Mouse (Mus musculus): ENCODE measurements at regions not wholly inside any gene's neighbourhood (a gene's known extent, or its start where the extent isn't known, plus 50 kb on each side); places are given as distances from the start of the nearest gene placed in this dataset.

DNA sequence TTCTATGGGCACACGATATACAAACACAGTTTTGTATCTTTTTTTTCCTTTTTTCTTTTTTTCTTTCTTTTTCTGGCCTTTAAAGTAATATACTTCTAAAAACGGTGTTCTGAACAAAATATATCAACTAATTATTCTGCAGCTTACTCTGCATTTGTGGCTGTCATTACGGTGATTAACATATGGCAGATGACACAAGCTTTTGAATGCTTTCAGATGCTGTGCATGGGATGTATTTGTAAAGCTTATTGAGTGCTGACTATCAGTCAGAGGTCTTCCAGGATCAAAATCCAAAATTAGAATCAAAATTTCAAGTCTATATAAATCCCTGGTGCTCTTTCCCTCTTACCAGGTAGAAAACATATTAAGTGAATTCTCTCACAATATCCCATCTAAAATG, 853.6 kb downstream of the Stpg2 start:
- no peak for DNase-seq

- DNase-seq = no peak
These were observed 854.1 kb downstream of the Stpg2 start for GRCm38 (mm10) chr3:140059522-140060110.

DNA sequence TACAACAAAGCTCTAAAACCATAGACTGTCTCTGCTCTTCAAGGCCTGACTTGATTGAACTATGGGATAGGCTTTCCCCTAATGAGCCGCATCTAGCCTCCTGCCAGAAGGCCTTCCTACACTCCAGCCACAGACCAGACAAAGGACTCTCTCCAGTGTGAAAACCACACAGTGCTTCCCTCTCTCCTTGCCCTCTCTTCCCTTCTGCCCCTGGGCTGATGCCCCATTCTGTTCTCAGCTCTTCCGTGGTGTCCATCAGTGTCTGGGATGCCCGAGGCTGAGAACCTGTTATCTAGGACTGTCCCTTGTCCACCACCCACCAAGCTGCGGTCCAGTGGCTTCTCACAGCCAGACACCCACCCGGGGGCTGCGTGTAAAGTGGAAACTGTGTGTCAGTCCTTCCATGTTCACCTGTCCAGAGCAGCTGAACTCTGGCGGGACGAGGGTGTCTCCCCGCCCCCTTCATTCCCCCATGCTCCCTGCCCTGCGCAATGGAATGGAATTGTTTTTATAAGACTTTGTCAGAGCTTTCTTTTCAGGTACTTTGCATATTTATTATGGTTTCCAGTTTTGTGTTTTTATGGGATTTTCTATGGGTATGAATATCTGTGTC, 856.4 kb downstream of the Stpg2 start:
- DNase-seq = no peak

DNA sequence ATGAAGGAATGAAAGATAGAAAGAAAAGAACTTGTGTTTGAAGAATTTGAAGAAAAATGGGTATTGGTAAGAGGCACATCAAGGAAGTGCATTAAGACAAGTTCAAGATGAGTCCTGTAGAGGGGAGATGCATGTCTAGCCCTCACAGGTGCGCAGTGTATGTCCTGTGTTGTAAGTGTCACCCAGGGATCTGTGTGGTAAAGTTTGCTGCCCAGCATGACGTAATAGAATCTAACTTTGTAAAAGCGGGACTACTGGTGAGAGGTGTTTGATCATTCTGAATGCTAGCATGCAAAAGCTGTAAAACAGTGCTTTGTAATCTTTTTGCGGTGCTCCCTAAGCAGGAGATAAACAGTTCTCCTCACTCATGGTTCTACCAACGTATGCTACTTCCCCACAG, 857.4 kb downstream of the Stpg2 start:
- no peak for DNase-seq

- no peak for DNase-seq
These were observed 878.8 kb downstream of the Stpg2 start for GRCm38 (mm10) chr3:140084333-140084732.

GRCm38 (mm10) chr3:140085385-140085784, 879.9 kb downstream of the Stpg2 start:
- no peak for DNase-seq

- no peak for DNase-seq
These were observed 882.5 kb downstream of the Stpg2 start for GRCm38 (mm10) chr3:140088019-140088418.

DNA sequence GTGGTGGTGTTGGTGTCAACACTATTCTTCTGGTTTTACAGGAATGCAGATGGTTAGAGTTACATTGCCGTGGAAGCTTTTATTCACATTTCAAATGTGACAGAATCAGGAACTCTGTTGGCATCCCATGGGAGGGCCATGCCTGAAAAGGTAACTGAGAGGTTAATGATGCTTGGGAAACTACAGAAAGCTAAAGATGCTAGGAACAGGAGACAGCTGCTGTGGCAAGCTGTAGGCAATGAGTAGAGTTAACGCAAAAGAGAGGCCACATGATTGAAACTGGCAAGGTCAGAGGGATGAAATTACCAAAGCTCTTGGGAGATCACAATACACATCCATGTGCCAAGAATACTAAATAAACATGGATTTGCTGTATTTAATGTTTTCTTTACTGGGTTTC, 886.4 kb downstream of the Stpg2 start:
- DNase-seq = no peak

DNA sequence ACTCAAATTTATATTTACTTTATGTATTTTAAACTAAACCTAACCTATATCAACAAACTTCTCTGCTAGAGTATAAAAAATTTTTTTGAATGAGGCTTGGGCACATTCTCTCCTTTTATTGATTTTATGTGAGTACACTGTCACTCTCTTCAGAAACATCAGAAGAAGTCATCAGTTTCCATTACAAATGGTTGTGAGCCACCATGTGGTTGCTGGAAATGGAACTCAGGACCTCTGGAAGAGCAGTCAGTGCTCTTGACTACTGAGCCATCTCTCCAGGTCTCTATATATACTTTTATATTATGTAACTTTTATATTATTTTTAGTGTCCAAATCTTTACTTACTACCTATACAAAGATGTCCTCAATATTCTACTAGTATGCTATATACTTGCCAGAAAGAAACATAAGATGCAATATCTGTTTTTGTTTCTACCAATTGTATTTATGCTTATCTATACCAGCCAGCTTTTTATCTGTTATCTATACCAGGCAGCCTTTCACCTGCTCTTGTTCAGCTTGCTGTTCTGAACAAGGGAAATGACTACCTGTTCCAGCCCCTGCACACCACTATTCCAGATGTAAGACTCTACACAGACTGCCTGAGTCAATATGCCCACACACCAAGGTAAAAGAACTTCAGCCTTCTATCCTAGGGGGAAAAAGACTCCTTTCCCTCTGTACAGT, 891.5 kb downstream of the Stpg2 start:
- no peak for DNase-seq

GRCm38 (mm10) chr3:140109401-140109800, 903.9 kb downstream of the Stpg2 start:
- DNase-seq = no peak

GRCm38 (mm10) chr3:140111414-140112172, 906.1 kb downstream of the Stpg2 start:
- no peak for DNase-seq

DNA sequence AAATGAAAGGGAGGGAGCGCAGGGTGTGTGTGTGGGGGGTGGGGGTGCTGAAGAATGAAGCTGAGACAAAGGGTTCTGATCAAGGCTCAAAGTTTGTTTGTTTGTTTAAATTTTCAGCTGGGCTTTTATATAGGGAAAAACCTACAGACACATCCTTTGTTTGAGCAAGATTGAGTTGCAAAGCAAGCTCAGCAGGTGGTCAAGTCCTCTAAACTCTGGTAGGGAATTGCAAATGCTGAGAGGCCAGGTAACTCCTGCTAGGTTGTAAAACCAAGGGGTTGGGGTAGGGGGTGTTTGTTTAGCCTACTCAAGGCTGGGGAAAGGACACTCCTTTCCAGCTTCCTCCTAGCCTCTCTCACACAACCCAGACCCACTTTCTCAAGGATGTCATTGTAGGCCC, 909.6 kb downstream of the Stpg2 start:
- DNase-seq = no peak

GRCm38 (mm10) chr3:140127310-140127709, 921.8 kb downstream of the Stpg2 start:
- no peak for DNase-seq

GRCm38 (mm10) chr3:140129065-140129778, 923.7 kb downstream of the Stpg2 start:
- no peak for DNase-seq

DNA sequence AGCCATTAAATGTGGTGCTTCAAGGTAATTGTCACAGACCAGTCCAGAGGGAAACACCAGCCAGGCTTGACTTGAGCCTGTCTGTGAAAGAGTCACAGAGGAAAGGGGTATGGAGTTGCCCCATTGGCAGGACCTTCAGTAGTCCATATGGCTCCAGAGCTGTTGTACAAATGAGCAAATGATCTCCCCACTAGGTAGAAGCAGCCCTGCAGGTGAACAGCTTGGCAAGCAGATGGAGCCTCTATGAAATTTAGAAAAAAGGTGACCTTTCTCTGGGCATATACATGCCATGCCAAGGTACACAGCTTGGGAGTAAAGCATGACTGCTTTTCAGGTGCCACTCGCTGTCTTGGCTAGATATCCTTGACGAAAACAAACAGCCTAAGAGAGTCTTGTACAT, 938.4 kb downstream of the Stpg2 start:
- no peak for DNase-seq

GRCm38 (mm10) chr3:140147158-140147933, 941.9 kb downstream of the Stpg2 start:
- no peak for DNase-seq

- DNase-seq = no peak
These were observed 945.0 kb downstream of the Stpg2 start for GRCm38 (mm10) chr3:140150530-140150951.

DNA sequence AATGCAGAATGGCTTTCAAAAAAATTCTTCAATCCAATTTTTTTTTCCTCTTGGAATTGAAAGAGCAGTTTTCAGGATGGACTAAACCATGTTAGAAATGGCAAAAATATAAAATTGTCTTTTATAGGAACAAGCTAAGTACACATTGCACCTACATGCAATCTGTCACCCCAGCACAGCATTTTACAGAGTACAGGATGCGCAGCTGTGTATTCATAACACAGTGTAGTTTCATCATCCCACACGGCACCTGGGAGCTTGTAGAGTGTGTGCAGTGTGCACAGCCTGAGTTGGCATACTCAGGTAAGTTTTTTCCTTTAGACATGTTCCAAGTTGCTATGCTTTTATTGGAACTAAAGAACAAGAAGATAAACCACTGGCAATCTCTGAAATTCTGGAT, 974.0 kb downstream of the Stpg2 start:
- no peak for DNase-seq

- DNase-seq = no peak
These were observed 977.2 kb downstream of the Stpg2 start for GRCm38 (mm10) chr3:140182690-140183089.

GRCm38 (mm10) chr3:140184899-140185525, 979.5 kb downstream of the Stpg2 start:
- DNase-seq = no peak

DNA sequence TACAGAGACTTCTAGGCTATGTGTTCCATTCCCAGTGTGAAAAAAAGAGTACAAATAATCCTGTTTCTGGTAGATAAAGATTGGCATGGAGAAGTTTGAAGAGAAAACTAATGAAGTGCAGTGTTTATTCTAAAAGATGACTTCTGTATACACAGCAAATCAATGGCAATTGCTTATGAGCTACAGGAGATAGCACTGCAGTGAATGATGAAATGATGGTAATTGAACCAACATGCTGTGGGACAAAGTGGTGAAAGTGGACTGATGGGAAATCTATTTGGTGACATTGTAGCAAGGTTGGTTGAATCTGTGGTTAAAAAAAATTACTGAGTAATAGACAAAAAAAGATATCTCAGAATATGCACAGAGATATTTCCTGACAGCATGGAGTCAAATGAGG, 1000.4 kb downstream of the Stpg2 start:
- no peak for DNase-seq
